Mouse (Mus musculus) mouse trophoblast stem cell (cell line): ENCODE results near the gene Cutc.

ENCODE experiments used
- in situ Hi-C, 2 experiments: fragments of 300-500 bp; cut with MseI, MboI; formaldehyde crosslinking; loops; 2 replicates in 1 of 2; 3 replicates in 1 of 2; pipeline ENCODE4 v1.15.1; 2025

Gene Cutc

GRCm38 (mm10) chr19:43752489-43753225, at the start of gene Cutc, which contains the start of gene Cox15:
TSS of gene Cutc (plus strand) at chr19:43752996.
TSS of gene Cox15 (minus strand) at chr19:43753000.
- in situ Hi-C loops = no loop called here

GRCm38 (mm10) chr19:43704211-43704610, 48.6 kb upstream of the Cutc start:
- in situ Hi-C loops = no loop called here

GRCm38 (mm10) chr19:43704787-43705497, 47.9 kb upstream of the Cutc start:
- in situ Hi-C loops = no loop called here

- in situ Hi-C loops = no loop called here
Measured at GRCm38 (mm10) chr19:43708206-43708605, 44.6 kb upstream of the Cutc start.

- in situ Hi-C loops = no loop called here
Measured at GRCm38 (mm10) chr19:43709317-43709716, 43.5 kb upstream of the Cutc start.

GRCm38 (mm10) chr19:43711159-43711916, 41.5 kb upstream of the Cutc start:
- in situ Hi-C loops = no loop called here

GRCm38 (mm10) chr19:43711971-43712370, 40.8 kb upstream of the Cutc start:
- in situ Hi-C loops = no loop called here

GRCm38 (mm10) chr19:43720061-43720460, 32.7 kb upstream of the Cutc start:
- in situ Hi-C loops = no loop called here

- in situ Hi-C loops = no loop called here
Measured at GRCm38 (mm10) chr19:43722891-43723290, 29.9 kb upstream of the Cutc start.

- in situ Hi-C loops = no loop called here
Measured at GRCm38 (mm10) chr19:43723501-43723900, 29.3 kb upstream of the Cutc start.

- in situ Hi-C loops = no loop called here
Measured at GRCm38 (mm10) chr19:43724194-43724593, 28.6 kb upstream of the Cutc start.

GRCm38 (mm10) chr19:43724821-43725220, 28.0 kb upstream of the Cutc start:
- in situ Hi-C loops = no loop called here

- in situ Hi-C loops = no loop called here
Measured at GRCm38 (mm10) chr19:43726510-43727146, 26.2 kb upstream of the Cutc start.

- in situ Hi-C loops = no loop called here
Measured at GRCm38 (mm10) chr19:43729296-43730036, 23.3 kb upstream of the Cutc start.

- in situ Hi-C loops = no loop called here
Measured at GRCm38 (mm10) chr19:43730037-43730428, 22.8 kb upstream of the Cutc start.

- in situ Hi-C loops = no loop called here
Measured at GRCm38 (mm10) chr19:43731157-43731556, 21.6 kb upstream of the Cutc start.

- in situ Hi-C loops = no loop called here
Measured at GRCm38 (mm10) chr19:43738409-43738808, 14.4 kb upstream of the Cutc start.

GRCm38 (mm10) chr19:43743401-43743800, 9.4 kb upstream of the Cutc start:
- in situ Hi-C loops = no loop called here

- in situ Hi-C loops = no loop called here
Measured at GRCm38 (mm10) chr19:43745740-43746139, 7.1 kb upstream of the Cutc start.

- in situ Hi-C loops = no loop called here
Measured at GRCm38 (mm10) chr19:43747877-43748276, 4.9 kb upstream of the Cutc start.

- in situ Hi-C loops = no loop called here
Measured at GRCm38 (mm10) chr19:43750008-43750407, 2.8 kb upstream of the Cutc start.
